Mouse (Mus musculus) lung, adult 2 months (tissue): ENCODE measurements at regions not wholly inside any gene's neighbourhood (a gene's known extent, or its start where the extent isn't known, plus 50 kb on each side); places are given as distances from the start of the nearest gene placed in this dataset.

ENCODE experiments used
- CTCF ChIP-seq: fragments of 200-500 bp; IDR thresholded peaks from 2 replicates; pipeline ENCODE4 v1.5.1; 2011; ENCODE audit warnings: mild to moderate bottlenecking, low read length, control low read depth; ENCODE audit not compliant: insufficient read depth
- POLR2A ChIP-seq: fragments of 200-500 bp; IDR thresholded peaks from 2 replicates; pipeline ENCODE4 v1.6.1; 2011; ENCODE audit warnings: low read depth, mild to moderate bottlenecking, control low read depth, low read length, borderline replicate concordance; ENCODE audit errors: extremely low read depth

GRCm38 (mm10) chr12:95488371-95488770 is 203.7 kb upstream of the Flrt2 start:
- TF ChIP-seq POLR2A (no peak), CTCF (no peak)
